Mouse (Mus musculus) forebrain, embryonic 16.5 days (tissue): ENCODE data around the gene Slc25a47. TPM values are rescaled to one million over a fixed set of nuclear protein-coding genes. Genes with fewer than 3 reads are reported as not detected.

Experiments used
- ATAC-seq: fragments of 200-750 bp; cut with Nextera tagmentation; 2 replicates; pipeline ENCODE4 v1.8.0; 2017; ENCODE audit warnings: mild to moderate bottlenecking, moderate library complexity
- H3K27ac ChIP-seq: fragments of 300-500 bp; sonication (generic); 2 replicates; pipeline ENCODE4 v1.5.1; 2014; ENCODE audit warnings: low read length, control low read depth
- H3K27me3 ChIP-seq: fragments of 300-500 bp; sonication (generic); replicated peaks from 2 replicates; pipeline ENCODE4 v1.6.1; 2014; ENCODE audit warnings: low read length; ENCODE audit not compliant: control insufficient read depth, insufficient read depth
- H3K36me3 ChIP-seq: fragments of 300-500 bp; sonication (generic); 2 replicates; pipeline ENCODE4 v1.6.1; 2014; ENCODE audit not compliant: control insufficient read depth, insufficient read depth
- H3K4me1 ChIP-seq: fragments of 300-500 bp; sonication (generic); replicated peaks from 2 replicates; pipeline ENCODE4 v1.6.1; 2014; ENCODE audit warnings: low read length; ENCODE audit not compliant: control insufficient read depth, insufficient read depth
- H3K4me2 ChIP-seq: fragments of 300-500 bp; sonication (generic); 2 replicates; pipeline ENCODE4 v1.6.1; 2014; ENCODE audit warnings: mild to moderate bottlenecking, low read length, control low read depth
- H3K4me3 ChIP-seq: fragments of 300-500 bp; sonication (generic); replicated peaks from 2 replicates; pipeline ENCODE4 v1.5.1; 2014; ENCODE audit warnings: mild to moderate bottlenecking, low read length, control low read depth
- H3K9ac ChIP-seq: fragments of 300-500 bp; sonication (generic); replicated peaks from 2 replicates; pipeline ENCODE4 v1.6.1; 2014; ENCODE audit warnings: low read depth, low read length, control low read depth
- H3K9me3 ChIP-seq: fragments of 300-500 bp; sonication (generic); 2 replicates; pipeline ENCODE4 v1.6.1; 2016; ENCODE audit warnings: low read length; ENCODE audit not compliant: control insufficient read depth
- WGBS: fragments of 180-500 bp; shearing (Covaris S2); extraction: QIAGEN DNeasy Blood & Tissue Kit; methylation state at CpG from one replicate; pipeline ENCODE4 v1.1.7; 2014; 5-methylcytosine and 5-hydroxymethylcytosine counted together
- polyA plus RNA-seq: library from polyadenylated mRNA; unstranded; fragments of >200 nt; fragmentation: Nextera tagmentation; extraction: Ambion mirVana; gene quantifications from 2 replicates; pipeline ENCODE4 v1.2.1, GENCODE M21; 2015

The Slc25a47 gene
- polyA plus RNA-seq, 1 experiment from 2014 or later = 13.5 TPM

DNA sequence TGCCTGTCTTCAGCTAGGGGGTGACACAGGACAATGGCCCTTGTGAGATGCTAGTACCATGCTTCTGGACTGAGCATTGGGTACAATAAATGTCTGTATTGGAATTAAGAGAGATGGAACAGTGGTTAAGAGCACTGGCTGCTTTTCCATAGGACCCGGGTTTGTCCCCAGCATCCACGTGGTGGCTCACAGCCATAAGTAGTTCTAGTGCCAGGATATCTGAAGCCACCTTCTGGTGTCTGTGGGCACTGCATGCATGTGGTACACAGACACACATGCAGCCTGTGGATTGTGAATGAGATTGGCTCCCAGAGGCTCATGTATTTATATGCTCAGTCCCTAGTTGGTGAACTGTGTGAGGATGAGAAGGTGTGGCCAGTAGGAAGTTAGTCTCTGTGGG lies 33.7 kb downstream of the Slc25a47 start:
- peaks cover 37% of the 10 kb centered on the region for H3K36me3 ChIP-seq
- 69% methylated on average over 2 of the region's 2 CpGs for WGBS

DNA sequence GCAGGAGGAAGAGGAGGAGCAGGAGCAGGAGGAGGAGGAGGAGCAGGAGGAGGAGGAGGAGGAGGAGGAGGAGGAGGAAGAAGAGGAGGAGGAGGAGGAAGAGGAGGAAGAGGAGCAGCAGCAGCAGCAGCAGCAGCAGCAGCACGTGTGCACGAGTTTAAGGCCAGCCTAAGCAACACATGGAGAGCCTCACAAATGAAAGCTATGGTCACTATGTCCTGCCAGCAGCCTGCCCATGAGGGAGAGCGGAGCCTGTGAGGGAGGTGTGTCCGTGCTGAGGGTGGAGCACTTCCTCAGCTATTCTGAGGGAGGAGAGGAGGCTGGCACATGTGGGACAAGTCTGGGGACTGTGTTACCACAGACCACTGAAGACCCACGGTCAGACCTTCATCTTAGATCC lies 37.3 kb downstream of the Slc25a47 start:
- Histone ChIP-seq H3K36me3 (peaks cover 35% of the 10 kb centered on the region), H3K4me1 (no peaks in the 10 kb centered on the region), H3K4me2 (no peak overlapping the region), H3K27me3 (no peaks in the 10 kb centered on the region), H3K27ac (no peak overlapping the region), H3K9me3 (no peaks in the 10 kb centered on the region), H3K4me3 (no peak overlapping the region), H3K9ac (no peak overlapping the region)
- ATAC-seq = no peak
- WGBS = 82% methylated on average over 5 of the region's 5 CpGs

More for the DNA sequence above, 33.7 kb downstream of the Slc25a47 start:
- Histone ChIP-seq H3K9ac (no peak overlapping the region), H3K27ac (no peak overlapping the region), H3K4me2 (no peak overlapping the region), H3K4me1 (no peaks in the 10 kb centered on the region), H3K9me3 (no peaks in the 10 kb centered on the region), H3K27me3 (no peaks in the 10 kb centered on the region), H3K4me3 (no peak overlapping the region)
- no peak for ATAC-seq

- H3K4me1 ChIP-seq = no peaks in the 10 kb centered on the region
- H3K9ac ChIP-seq = no peak overlapping the region
- no peak for ATAC-seq
- no peak overlapping the region for H3K4me3 ChIP-seq
- no peak overlapping the region for H3K4me2 ChIP-seq
- no peaks in the 10 kb centered on the region for H3K9me3 ChIP-seq
- no peaks in the 10 kb centered on the region for H3K27me3 ChIP-seq
- 90% methylated on average over 4 of the region's 4 CpGs for WGBS
- peaks cover 20% of the 10 kb centered on the region for H3K36me3 ChIP-seq
- H3K27ac ChIP-seq = no peak overlapping the region
Observed at GRCm38 (mm10) chr12:108879138-108879537, 43.3 kb downstream of the Slc25a47 start.

DNA sequence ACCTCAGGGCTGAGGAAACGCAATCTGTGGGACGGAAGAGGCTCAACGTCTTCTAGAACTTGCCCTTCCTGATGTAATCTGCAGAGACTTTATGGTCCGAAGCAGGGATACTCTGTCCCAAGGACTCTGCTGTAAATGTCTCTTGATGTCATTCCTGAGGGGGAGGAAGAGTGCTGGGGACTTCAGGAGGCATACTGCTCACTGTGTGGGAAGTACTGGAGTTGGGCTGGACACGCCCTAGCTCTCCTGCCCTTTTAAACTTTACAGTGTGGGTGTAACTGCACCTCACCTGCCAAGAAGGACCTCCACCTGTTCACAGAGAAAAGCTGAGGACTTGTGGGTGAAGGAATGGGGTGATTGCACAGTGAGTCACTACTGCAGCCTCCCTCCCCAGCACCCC lies 44.8 kb downstream of the Slc25a47 start:
- Histone ChIP-seq H3K9me3 (no peaks in the 10 kb centered on the region), H3K27me3 (no peaks in the 10 kb centered on the region), H3K36me3 (peaks cover 8% of the 10 kb centered on the region), H3K9ac (no peak overlapping the region), H3K27ac (no peak overlapping the region), H3K4me2 (no peak overlapping the region), H3K4me1 (no peaks in the 10 kb centered on the region), H3K4me3 (no peak overlapping the region)
- ATAC-seq = no peak
- WGBS = 97% methylated on average over 5 of the region's 5 CpGs

DNA sequence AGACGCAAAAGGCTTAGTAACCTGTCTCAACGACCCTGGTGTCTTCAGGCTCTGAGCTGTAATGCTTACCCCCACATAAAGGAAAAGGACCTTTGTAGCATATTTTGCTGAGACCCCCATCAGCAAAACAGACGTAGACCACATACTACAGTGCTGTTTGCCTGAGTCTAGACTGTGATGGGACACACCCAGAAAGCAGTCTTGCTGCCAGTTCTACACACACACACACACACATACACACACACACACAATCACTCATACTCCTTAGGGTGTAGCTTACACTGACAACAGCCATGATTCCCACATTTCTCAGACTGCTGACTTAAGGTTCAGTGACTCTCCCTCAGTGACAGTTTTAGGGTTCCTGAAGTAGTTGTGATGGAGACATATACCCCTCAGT lies 45.3 kb downstream of the Slc25a47 start:
- WGBS = 83% methylated on average over 3 of the region's 3 CpGs
- Histone ChIP-seq H3K27me3 (no peaks in the 10 kb centered on the region), H3K4me1 (no peaks in the 10 kb centered on the region), H3K9ac (no peak overlapping the region), H3K27ac (no peak overlapping the region), H3K4me2 (no peak overlapping the region), H3K36me3 (peaks cover 11% of the 10 kb centered on the region), H3K9me3 (no peaks in the 10 kb centered on the region), H3K4me3 (no peak overlapping the region)
- no peak for ATAC-seq

DNA sequence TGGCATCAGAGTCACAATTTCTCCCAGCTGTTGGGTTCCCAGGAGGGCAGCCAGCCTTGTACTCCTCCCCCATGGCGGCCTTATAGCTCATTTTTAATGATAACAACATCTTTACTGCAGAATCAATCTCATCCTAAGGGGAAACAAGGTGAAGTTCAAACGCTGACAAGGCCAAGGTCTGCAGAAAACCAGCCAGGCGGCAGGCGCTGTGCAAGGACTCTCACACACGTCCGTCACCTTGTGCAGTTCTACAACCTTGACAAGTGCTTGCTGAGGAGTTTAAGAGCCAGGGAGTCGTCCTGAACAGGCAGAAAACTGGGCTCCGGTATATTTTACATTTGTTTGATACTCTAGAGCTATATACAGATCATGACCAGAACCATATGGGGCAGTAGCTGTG lies 46.9 kb downstream of the Slc25a47 start:
- ATAC-seq = no peak
- H3K27ac ChIP-seq = no peak overlapping the region
- H3K9me3 ChIP-seq = no peaks in the 10 kb centered on the region
- H3K9ac ChIP-seq = no peak overlapping the region
- no peak overlapping the region for H3K4me3 ChIP-seq
- H3K4me1 ChIP-seq = no peaks in the 10 kb centered on the region
- peaks cover 18% of the 10 kb centered on the region; the same call in 1 of the 2 replicates for H3K36me3 ChIP-seq
- 89% methylated on average over 8 of the region's 8 CpGs for WGBS
- H3K4me2 ChIP-seq = no peak overlapping the region
- no peaks in the 10 kb centered on the region for H3K27me3 ChIP-seq

DNA sequence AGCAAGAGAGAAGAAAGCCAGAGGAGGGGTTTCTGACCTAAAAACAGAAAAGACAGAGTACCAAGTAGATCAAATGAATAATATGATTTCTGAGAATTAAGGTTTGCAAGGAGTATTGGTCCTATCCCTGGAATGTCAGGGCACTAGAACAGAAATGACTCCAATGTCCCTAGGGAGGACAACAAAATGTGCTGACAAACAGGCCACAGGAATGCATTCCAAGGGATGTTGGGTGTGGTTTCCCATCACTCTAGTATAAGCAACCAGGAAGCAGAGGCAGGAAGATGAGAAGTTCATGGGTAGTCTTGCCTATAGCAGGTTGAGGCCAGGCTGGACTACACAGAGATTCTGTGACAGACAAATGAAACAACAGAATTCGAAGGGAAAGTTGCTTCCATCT lies 50.1 kb downstream of the Slc25a47 start:
- no peaks in the 10 kb centered on the region for H3K4me1 ChIP-seq
- no peak for ATAC-seq
- no peak overlapping the region for H3K4me3 ChIP-seq
- H3K9ac ChIP-seq = no peak overlapping the region
- WGBS = 91% methylated on average over 1 of the region's 1 CpGs
- H3K27me3 ChIP-seq = no peaks in the 10 kb centered on the region
- H3K4me2 ChIP-seq = no peak overlapping the region
- no peak overlapping the region for H3K27ac ChIP-seq
- no peaks in the 10 kb centered on the region for H3K9me3 ChIP-seq
- H3K36me3 ChIP-seq = peaks cover 20% of the 10 kb centered on the region; the same call in 1 of the 2 replicates

DNA sequence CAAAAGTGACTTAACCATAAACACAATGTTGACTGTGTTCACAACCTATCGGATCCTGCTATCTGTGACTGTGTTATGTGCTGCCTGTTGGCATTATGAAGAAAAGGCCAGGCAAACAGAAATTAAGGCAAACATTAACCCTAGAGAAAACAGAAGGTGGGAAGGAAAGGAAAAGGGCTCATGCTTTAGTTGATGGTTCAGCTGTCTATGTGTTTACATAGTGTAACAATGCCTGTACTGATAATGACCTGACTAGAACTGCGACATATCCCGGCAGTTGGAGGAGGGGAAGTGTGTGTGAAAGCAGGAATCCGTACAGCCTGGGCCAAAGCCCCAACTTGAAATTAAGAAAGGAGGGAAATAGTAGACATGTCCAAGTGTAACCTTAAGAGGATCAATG lies 51.2 kb downstream of the Slc25a47 start:
- Histone ChIP-seq H3K27me3 (no peaks in the 10 kb centered on the region), H3K36me3 (peaks cover 20% of the 10 kb centered on the region; the same call in 1 of the 2 replicates), H3K9me3 (no peaks in the 10 kb centered on the region), H3K27ac (no peak overlapping the region), H3K4me1 (no peaks in the 10 kb centered on the region), H3K9ac (no peak overlapping the region), H3K4me3 (no peak overlapping the region), H3K4me2 (no peak overlapping the region)
- WGBS = 94% methylated on average over 4 of the region's 4 CpGs
- ATAC-seq = no peak

DNA sequence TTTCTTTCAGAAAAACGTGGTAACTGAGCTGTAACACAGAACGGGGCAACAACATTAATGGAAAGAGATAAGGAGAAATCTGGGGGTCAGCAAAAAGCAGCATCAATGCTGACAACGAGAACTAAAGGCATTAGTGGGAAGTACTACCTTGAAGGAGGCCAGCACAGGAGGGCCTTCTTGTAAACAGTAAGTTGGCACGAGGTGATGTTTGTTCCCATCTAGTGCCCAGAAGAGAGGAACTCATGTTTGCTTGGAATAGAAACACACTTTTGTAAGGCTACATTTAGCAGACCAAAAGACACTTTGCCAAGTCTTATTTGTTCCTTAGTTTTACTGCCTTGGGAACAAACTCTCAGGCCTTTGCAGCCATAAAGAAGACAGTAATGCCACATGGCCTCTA lies 52.8 kb downstream of the Slc25a47 start:
- peaks cover 17% of the 10 kb centered on the region; the same call in 1 of the 2 replicates for H3K36me3 ChIP-seq
- H3K27me3 ChIP-seq = no peaks in the 10 kb centered on the region
- no peaks in the 10 kb centered on the region for H3K9me3 ChIP-seq
- H3K9ac ChIP-seq = no peak overlapping the region
- WGBS = 66% methylated on average over 4 of the region's 4 CpGs
- H3K4me3 ChIP-seq = no peak overlapping the region
- H3K27ac ChIP-seq = no peak overlapping the region
- ATAC-seq = no peak
- H3K4me1 ChIP-seq = peaks cover 13% of the 10 kb centered on the region
- H3K4me2 ChIP-seq = no peak overlapping the region
